ENCODE assay signal across 9 mouse cellular contexts in genomic region chr2:127845346-127845982, GRCm38 (mm10). TPM values are rescaled to one million over a fixed set of nuclear protein-coding genes. Genes with fewer than 3 reads are reported as not detected.
DNase-seq lines count a peak whose midpoint lies in the region; ATAC-seq lines count a peak whose summit lies in the region.
"Had no signal": no experiment of that assay in that cellular context is flagged by ENCODE, and none has a peak within 500 bp of the region (broad histone marks: within the 10 kb centered on the region; RNA-seq: fewer than 3 reads in every experiment).

No protein-coding gene starts in this region.

- H3K9ac ChIP-seq in hindbrain, embryonic 14.5 days = no peak overlapping the region
- H3K9ac ChIP-seq: liver, embryonic 13.5 days had no signal

- H3K27ac ChIP-seq in hindbrain, embryonic 14.5 days = no peak overlapping the region
- H3K27ac ChIP-seq in hindbrain, embryonic 10.5 days = no peak overlapping the region
- H3K27ac ChIP-seq: liver, embryonic 13.5 days had no signal

- no peak overlapping the region for H3K4me2 ChIP-seq in hindbrain, embryonic 14.5 days (replicated peaks)
- H3K4me2 ChIP-seq: liver, embryonic 13.5 days had no signal

- peak; percentile 45 for DNase-seq in hindbrain, embryonic 14.5 days (ENCODE audit: low spot score)
- DNase-seq in hindbrain, embryonic 10.5 days (ENCODE audit: low spot score) = no peak
- DNase-seq in A20 (ENCODE audit: low read depth, low spot score) (peak; percentile 41), ES-CJ7 (ENCODE audit: low read depth, low spot score) (peak; percentile 8)
- DNase-seq in induced T-regulatory cell, adult 2 months (ENCODE audit: low read depth) = peak; percentile 34
- DNase-seq in right cerebral cortex, postnatal 14 days = no peak
- DNase-seq in thymus, postnatal 25 days = no peak
- DNase-seq: cerebellum, adult 9-11 months; liver, embryonic 13.5 days had no signal

- H3K36me3 ChIP-seq in hindbrain, embryonic 14.5 days (replicated peaks; ENCODE audit: control insufficient read depth, insufficient read depth) = no peaks in the 10 kb centered on the region
- H3K36me3 ChIP-seq in hindbrain, embryonic 10.5 days = no peaks in the 10 kb centered on the region
- H3K36me3 ChIP-seq: liver, embryonic 13.5 days had no signal

- no peak for ATAC-seq in hindbrain, embryonic 14.5 days (ENCODE audit: low FRiP score)

- 69% methylated on average over 7 of the region's 7 CpGs for WGBS in hindbrain, embryonic 14.5 days
- WGBS in hindbrain, embryonic 10.5 days = 64% methylated on average over 7 of the region's 7 CpGs

- no peaks in the 10 kb centered on the region for H3K4me1 ChIP-seq in hindbrain, embryonic 14.5 days (replicated peaks; ENCODE audit: control insufficient read depth, insufficient read depth, low read length)
- H3K4me1 ChIP-seq in hindbrain, embryonic 10.5 days (replicated peaks) = no peaks in the 10 kb centered on the region
- H3K4me1 ChIP-seq: liver, embryonic 13.5 days had no signal

- no peaks in the 10 kb centered on the region for H3K27me3 ChIP-seq in hindbrain, embryonic 14.5 days (ENCODE audit: control insufficient read depth, insufficient read depth, low read length)
- H3K27me3 ChIP-seq in hindbrain, embryonic 10.5 days (ENCODE audit: insufficient read depth, poor library complexity, severe bottlenecking) = peaks cover 7% of the 10 kb centered on the region

- H3K9me3 ChIP-seq in hindbrain, embryonic 14.5 days (ENCODE audit: control insufficient read depth, low read length) = no peaks in the 10 kb centered on the region
- no peaks in the 10 kb centered on the region for H3K9me3 ChIP-seq in hindbrain, embryonic 10.5 days
- H3K9me3 ChIP-seq: liver, embryonic 13.5 days had no signal

- H3K4me3 ChIP-seq in hindbrain, embryonic 14.5 days (replicated peaks; ENCODE audit: low read length) = no peak overlapping the region
- no peak overlapping the region for H3K4me3 ChIP-seq in hindbrain, embryonic 10.5 days
- H3K4me3 ChIP-seq: liver, embryonic 13.5 days had no signal

RNA-seq across cellular contexts. Expression of gene Acoxl, which starts 6.8 kb away (rescaled TPM):
- polyA plus RNA-seq in hindbrain, embryonic 14.5 days (2014; fragmentation: Nextera tagmentation; extraction: Ambion mirVana) = 0.16 TPM in 1 of 2 replicates, not detected in the other
- 0.07 and 0.20 TPM in 2 replicates for polyA plus RNA-seq in hindbrain, embryonic 10.5 days (2016; fragmentation: Nextera tagmentation; extraction: Ambion mirVana)
- polyA plus RNA-seq: liver, embryonic 13.5 days had no signal

RNA-seq across cellular contexts. Expression of gene Bub1, which starts 13.8 kb away (rescaled TPM):
- polyA plus RNA-seq in hindbrain, embryonic 14.5 days (2014; fragmentation: Nextera tagmentation; extraction: Ambion mirVana) = 3.2 and 3.7 TPM in 2 replicates
- 64.5 and 98.5 TPM in 2 replicates for polyA plus RNA-seq in hindbrain, embryonic 10.5 days (2016; fragmentation: Nextera tagmentation; extraction: Ambion mirVana)

RNA-seq across cellular contexts. Expression of gene Mtln, which starts 53.2 kb away (rescaled TPM):
- 46.4 and 50.9 TPM in 2 replicates for polyA plus RNA-seq in hindbrain, embryonic 14.5 days (2014; fragmentation: Nextera tagmentation; extraction: Ambion mirVana)
- 23.3 and 26.8 TPM in 2 replicates for polyA plus RNA-seq in hindbrain, embryonic 10.5 days (2016; fragmentation: Nextera tagmentation; extraction: Ambion mirVana)

RNA-seq across cellular contexts. Expression of gene Nphp1, which starts 56.8 kb away (rescaled TPM):
- polyA plus RNA-seq in hindbrain, embryonic 14.5 days (2014; fragmentation: Nextera tagmentation; extraction: Ambion mirVana) = 14.9 and 15.0 TPM in 2 replicates
- polyA plus RNA-seq in hindbrain, embryonic 10.5 days (2016; fragmentation: Nextera tagmentation; extraction: Ambion mirVana) = 34.4 and 39.3 TPM in 2 replicates

Comparison
In these comparisons a context has a peak if more than half of its experiments do, and no peak if none do; other contexts are left out.
1. DNase-seq: peak in hindbrain, embryonic 14.5 days (single experiment), A20 (single experiment), ES-CJ7 (single experiment) and induced T-regulatory cell, adult 2 months (single experiment); none in hindbrain, embryonic 10.5 days (single experiment), right cerebral cortex, postnatal 14 days (single experiment) and thymus, postnatal 25 days (single experiment).
2. RNA of gene Bub1, which starts 13.8 kb away (polyA plus RNA-seq): 64.5 to 98.5 TPM in hindbrain, embryonic 10.5 days; 3.2 to 3.7 TPM in hindbrain, embryonic 14.5 days; every median in the first group is over 10 times any median in the second.